Mouse (Mus musculus): Measurements from ENCODE around the gene Ankra2.
A peak's percentile ranks its signal among the peaks of the same experiment; 100 is the strongest.

Gene Ankra2

DNA sequence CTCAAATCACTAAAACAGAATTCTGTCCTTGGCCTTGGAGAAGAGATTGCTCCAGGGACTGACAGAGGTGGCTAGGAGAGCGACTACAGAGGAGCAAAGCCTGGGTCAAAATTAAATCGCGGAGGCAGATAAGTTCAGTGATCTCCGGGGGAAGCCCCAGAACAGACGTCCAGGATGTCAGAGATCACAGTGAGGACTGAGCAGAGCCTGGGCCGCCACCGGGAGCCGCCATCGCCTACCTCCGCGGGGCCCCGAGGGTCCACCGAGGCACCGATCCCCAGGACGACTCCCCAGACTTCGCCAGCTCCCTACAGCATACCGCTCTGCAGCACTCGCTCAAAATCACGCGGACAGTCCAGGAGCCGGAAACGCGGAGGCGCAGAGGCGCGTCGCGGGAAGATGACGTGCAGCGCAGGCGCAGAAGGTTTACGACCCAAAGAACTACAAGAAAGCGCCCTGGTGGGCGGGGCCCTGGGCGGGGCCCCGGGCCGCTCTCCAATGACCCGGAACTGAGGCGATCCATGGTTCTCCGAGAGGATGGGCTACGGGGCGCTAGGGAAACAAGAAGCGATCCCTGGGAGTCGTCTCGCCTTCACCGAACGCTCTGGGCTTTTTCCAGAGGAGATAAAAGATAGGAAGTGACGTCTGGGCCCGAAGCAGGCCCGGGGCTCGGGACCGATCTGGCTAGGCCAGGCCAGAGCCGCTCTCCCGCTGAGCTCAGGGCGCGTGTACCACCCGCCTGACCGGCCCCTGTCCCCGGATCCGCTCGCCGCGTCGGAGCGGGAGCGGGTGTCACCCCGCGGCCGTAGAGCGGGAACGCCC, at the start of gene Ankra2, which contains the start of gene Utp15:
Gene Ankra2 (plus strand): TSS at position 439 of the 822 bp plus-strand sequence.
Gene Utp15 (minus strand): TSS at position 406 of the 822 bp plus-strand sequence.
- DNase-seq (ENCODE audit: low spot score in 2 of 2), result peak; percentile 98 to 99

DNA sequence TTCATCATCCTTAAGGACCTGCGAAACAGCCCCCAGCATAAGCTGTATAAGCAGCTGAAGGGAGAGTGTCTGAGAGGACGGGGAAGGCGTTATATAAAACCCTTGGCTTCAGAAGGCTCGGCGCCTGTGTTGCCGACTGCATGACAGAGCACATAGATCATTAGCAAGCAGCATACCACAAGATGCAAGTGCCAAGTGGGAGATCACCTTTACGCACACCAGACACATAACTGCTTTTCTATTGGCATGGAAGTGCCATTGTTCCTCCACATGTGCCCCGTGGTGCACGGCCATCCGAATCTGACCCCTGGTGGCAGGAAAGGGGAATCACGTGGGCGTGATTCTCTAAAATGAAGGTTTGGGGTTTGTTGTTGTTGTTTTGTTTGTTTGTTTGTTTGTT, 40.0 kb upstream of the Ankra2 start:
- DNase-seq (ENCODE audit: low spot score in 2 of 2), result no peak

DNA sequence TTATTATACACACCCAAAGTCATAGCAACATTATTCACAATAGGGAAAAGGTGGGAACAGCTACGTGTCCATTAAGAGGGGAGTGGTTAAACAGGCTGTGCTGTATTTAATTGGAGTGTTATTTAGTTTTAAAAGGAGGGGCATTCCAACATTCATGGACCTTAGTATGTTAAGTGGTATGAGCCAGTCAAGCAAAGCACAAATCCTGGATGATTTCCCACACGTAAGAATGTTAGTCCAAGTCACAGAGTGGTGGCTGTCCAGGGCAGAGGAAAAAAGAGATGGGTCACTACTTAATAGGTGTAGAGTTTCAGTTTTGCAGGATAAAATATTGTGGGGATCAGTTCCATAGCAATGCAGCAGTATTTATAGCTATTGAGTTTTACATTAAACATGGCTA, 36.6 kb upstream of the Ankra2 start:
- no peak for DNase-seq (ENCODE audit: low spot score in 2 of 2)

DNA sequence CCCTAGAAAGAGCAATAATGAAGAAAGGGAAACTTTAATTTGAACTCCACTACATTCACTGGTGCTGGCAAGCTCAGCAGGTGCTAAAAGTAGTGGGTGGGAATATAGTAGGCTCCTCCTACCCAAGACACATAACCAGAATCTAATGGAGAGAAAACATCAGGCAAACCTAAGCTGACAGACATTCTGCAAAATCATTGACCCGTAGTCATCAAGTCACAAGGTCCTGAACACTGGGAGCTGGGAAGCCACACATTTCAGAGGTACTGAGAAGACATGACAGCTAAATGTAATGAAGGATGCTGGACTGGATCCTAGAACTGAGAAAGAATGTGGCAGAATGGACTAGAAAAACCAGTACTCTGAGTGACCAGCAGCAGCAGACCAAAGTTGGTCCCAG, 32.4 kb upstream of the Ankra2 start:
- no peak for DNase-seq (ENCODE audit: low spot score in 2 of 2)

DNA sequence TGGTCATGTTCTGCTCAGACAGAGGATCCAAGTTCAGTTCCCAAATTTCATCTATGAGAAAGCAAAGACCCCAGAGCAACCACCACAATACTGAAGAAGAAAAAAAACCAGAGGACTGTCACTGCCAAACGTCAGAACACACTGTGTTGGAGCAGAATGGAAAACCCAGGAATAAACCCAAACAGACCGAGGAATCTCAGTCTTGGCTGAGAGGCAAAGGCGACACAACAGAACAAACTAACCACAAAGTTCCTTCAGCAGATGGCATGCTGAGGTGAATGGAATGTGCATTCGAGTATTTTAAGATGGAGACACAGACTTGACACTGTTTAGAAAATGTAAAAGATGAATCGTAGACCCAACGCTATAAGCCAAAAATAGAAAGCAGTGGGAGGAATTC, 27.4 kb upstream of the Ankra2 start:
- DNase-seq (ENCODE audit: low spot score in 2 of 2), result no peak

DNA sequence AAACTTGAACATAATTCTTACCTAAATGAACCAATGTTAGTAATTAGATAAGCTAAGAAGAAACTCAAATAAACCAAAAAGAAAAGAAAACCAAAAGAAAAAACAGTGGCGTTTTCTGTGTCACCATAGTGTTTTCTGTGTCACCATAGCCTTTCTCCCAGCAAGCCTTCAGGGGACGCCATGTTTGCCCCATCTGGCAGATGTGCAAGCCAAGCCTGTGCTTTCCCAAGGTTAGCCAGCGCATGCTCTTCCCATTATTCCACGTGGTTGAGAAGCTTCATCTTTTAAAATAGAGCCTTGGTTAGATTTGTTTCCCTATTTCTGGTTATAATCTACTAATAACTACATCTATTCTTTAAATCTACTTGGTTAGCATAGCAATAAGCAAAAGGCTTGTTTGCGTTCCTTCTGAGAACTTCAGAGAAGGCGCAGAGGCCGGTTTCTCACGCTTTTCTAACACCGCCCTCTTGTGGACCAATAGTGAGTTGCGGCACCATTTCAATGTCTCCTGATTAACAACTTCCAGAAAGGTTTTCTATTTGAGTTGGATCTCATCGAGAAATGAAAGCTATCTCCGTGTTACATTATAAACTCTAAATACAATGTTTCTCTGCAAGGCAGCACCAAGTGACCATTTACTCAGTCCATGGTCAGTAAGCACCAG, 22.8 kb upstream of the Ankra2 start:
- DNase-seq (ENCODE audit: low spot score in 2 of 2), result peak; percentile 44 to 88

DNA sequence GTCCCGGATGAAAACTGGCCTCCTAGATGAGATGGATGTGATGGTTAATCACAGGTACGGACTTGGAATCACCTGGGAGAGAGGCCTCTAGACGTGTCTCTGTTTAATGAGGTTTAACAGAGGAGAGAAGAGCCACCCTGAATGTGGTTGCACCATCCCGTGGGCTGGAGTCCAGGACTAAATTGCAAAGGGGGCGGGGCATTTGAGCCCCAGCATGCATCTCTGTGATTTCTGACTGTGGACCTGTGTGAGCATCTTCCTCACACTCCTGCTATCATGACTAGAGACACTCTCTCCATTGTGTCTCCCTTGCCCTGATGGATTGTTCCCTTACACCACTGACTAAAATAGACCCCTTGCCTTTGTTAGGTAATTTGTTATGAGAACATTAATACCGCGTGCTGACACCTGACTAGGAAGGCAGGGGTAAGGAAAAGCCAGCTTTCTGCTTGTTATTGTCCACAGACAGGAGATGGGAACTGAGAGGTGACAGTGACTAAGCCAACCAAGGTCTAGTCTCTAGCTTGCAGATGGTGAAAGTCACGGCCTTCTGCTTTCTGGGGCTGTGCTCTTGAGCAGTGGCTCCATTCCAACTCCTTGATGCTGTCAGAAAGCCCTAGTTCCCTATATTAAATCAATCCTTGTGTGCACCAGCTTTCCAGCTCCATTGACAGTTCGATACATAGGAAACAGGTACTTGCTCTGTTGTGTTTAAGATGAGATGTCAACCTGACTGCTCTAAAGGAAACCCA, 21.2 kb upstream of the Ankra2 start:
- DNase-seq (ENCODE audit: low spot score in 2 of 2), result no peak

DNA sequence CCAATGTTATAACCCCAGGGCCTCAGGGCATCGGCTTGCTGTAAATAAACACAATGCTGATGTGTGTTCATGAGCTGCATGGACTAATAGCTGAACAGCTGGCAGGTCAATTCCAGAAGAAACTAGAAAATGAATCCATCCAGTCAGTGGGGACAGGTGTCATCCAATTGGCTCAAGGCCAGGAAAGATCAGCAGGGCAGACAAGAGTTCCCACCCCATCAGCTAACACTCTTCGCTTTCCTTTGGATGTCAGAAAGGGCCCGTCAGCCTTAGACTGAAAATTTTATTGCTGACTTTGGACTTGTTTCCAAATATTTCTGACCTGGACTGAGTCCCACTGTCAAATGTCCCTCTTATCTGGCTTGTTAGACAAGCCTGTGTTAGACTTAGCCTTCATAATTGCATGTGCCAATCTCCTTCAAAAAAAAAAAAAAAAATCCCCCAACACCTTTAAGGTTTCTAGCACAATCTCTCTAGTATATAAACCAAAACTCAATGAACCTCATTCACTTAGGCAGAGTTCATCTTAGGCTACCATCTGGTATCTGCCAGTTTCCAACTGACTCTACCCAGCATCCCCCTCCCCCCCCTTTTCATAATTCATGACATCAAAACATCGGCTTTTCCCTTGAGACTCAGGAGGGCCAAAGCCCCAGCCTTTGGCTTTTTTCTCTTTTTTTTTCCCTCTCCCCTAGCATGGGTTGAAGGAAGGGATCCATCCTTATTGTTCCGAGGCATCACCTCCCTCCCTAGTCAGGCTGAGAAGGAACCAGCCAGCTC, 18.1 kb upstream of the Ankra2 start:
- DNase-seq (ENCODE audit: low spot score in 2 of 2), result no peak

DNA sequence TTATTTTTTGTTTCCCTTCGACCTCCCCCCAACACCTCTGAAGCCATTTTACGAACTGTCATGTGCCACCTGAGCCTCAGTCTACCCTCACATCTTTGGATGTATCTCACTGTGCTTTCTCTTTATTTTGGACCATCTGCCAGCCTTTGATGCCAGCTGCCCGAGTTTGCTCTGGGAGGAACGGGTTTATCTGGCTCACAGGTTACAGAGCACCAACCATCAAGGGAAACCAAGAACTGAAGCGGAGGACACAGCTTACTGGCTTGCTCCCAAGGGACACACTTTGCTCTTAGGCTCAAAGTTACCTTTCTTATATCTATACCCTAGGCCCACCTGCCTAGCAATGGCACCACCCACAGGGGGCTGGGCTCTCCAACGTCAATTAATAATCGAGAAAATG, 17.5 kb upstream of the Ankra2 start:
- no peak for DNase-seq (ENCODE audit: low spot score in 2 of 2)

DNA sequence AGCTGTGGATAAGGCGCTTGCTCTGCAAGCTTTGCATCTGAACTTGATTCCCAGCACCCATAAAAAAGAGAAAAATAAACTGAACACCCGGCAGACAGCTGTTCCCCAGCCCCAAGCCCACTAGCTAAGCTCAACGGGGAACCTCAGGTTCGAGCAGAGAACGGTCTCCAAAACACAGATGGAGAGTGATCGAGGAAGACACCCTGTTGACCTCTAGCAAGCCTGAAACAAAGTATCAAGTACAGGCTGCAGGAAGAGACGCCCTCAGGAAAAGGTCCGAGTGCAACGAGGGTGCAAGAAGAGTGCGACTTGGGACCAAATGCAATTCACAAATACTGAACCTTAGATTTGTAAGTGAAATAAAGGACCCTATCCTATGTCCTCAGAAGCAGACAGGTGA, 13.3 kb upstream of the Ankra2 start:
- DNase-seq (ENCODE audit: low spot score in 2 of 2), result no peak

DNA sequence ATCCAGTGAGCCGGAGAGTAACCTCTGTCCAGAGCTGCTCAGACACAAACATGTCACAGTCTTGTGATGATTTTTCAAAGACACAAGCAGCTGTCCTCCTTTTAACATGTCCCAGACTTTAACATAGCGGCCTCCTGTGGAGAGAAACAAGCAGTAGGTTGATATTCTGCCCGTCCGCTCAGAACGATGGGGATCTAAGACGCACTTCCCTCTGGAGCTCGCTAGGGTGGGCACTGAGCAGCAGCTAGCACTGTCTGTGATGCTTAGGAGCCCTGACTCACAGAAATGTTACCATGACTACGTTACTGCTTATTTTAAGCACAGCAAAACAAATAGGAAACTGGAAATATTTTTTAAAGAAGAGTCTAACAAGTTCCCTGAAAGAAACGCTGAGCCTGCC, 8.0 kb upstream of the Ankra2 start:
- DNase-seq (ENCODE audit: low spot score in 2 of 2), result peak; percentile 47 to 67

DNA sequence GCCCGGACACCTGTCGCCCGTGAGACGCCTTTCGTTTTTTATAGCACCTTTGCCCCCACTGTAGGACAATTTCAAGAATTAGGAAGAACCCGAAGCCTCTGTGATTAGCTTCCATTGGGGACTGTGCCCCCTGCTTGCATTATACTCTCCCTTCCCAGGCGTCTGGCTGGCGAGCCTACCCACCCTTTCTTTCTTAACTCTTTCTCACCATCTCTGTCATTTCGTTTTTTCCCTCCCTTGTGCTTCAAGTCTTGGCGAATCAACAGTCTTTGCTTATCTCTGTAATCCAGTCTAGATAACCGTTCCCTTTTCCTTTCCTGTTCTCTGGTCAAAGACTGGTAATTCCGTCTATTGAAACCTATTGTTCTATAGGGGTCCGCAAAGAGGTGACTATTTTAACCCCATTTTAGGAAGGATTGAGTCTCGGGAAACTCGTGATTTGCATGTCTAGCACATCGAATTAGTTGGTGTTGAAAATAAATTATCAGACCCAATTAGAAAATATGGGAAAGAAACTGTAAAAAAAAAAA, 649 bp downstream of the Ankra2 start:
- no peak for DNase-seq (ENCODE audit: low spot score in 2 of 2)

DNA sequence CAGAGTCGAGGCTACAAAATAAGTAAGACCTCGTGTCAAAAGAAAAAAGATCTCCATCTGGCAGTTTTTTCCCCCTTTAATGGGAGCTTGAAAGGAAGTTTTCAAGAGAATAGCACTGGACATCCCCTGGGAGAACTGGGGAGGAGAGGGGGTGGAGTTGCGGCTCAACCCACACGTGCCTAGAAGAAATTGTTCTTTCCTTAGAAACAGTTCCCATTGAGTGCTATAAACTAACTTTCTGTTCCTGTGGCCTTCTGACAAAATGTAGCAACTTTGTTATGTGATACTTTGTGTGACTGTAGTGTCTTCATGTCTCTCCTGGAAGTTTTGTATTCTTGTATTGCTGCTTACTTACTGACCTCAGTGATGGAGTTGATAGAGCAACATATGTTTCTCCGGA, 1.2 kb downstream of the Ankra2 start:
- DNase-seq (ENCODE audit: low spot score in 2 of 2), result no peak

DNA sequence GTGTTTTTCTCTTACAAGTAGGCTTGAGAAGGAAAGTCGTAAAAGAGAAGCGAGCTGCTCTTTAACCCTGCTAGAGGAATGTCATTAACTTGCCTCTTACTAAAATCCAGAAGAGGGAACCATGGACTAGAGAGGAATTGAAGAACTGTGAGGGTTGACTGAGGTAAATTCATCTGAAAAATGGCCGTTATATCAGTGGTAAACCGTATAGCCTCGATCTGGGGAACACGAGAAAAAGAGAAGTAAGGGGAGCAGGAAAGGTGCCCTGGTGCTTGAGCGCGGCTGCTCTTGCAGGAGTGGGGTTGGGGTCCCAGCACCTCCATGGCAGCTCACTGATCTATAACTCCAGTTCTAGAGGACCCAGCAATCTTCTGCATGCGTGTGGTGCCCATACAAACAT, 11.1 kb downstream of the Ankra2 start:
- no peak for DNase-seq (ENCODE audit: low spot score in 2 of 2)

DNA sequence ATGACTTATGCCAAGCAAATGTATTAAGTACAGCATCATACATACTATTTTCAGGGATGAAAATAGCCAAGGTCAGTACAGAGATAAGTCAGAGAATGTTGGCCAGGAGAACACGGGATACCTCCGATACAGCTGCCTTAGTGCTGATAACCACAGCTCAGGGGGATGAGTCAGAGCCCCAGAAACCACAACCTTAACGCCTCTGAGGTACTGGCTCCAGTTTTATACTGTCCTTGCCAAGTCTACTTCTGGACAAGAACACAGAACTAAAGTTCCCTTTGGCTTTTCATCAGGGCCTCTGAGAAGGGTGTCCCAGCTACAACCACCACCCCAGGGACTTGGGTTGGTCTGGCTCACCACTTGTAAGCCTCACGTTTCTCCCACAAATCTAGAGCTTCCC, 12.8 kb downstream of the Ankra2 start:
- no peak for DNase-seq (ENCODE audit: low spot score in 2 of 2)

DNA sequence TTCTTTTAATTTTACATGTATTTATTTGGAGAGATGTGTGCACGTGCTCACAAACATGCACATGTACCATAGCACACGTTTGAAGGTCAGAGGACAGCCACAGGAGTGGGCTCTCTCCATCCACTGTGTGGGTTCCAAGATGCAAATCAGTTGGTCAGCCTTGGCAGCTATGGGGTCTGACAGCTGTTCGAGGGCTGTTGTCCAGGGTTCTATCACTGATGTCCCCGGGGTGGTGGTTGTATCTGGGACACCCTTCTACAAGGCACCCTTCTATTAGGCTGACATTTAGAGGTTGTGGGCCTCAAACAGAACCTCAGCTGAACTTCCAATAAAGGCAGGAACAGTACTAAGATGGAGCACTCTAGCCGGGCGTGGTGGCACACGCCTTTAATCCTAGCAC, 13.4 kb downstream of the Ankra2 start:
- no peak for DNase-seq (ENCODE audit: low spot score in 2 of 2)

DNA sequence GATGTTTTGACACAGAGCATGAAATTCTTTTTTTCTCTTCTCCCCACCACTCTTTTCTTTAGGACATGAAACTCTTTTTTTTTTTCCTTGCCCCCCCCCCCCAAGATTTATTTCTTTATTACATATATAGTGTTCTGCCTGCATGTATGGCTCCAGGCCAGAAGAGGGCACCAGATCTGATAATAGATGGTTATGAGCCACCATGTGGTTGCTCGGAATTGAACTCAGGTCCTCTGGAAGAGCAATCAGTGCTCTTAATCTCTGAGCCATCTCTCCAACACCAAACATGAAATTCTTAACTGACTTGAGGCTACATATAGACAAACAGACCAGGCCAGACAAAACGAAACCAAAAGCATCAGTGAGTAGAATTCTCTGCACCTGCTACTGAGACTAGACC, 14.6 kb downstream of the Ankra2 start:
- no peak for DNase-seq (ENCODE audit: low spot score in 2 of 2)

DNA sequence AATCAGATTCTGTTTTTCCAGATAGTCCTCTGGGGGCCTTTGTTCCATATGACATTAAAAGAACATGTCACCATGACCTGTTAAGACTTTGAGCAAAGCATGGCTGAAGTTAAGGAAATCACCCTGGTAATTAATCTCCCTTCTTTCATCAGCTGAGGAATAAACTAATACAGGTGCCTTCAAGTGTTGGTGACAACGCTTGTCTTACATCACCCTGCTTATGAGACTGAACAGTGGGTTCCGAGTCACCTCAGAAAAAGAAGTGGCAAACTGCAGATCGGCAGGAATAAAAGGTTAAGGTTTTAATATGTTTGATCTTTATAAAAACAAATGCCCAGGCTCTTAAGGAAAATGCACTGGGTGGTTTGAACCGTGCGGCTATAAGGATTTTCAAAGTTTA, 16.8 kb downstream of the Ankra2 start, which contains the start of gene Gm21976:
Gene Gm21976 (plus strand): TSS at position 202 of the 400 bp plus-strand sequence.
- DNase-seq (ENCODE audit: low spot score in 2 of 2), result no peak

DNA sequence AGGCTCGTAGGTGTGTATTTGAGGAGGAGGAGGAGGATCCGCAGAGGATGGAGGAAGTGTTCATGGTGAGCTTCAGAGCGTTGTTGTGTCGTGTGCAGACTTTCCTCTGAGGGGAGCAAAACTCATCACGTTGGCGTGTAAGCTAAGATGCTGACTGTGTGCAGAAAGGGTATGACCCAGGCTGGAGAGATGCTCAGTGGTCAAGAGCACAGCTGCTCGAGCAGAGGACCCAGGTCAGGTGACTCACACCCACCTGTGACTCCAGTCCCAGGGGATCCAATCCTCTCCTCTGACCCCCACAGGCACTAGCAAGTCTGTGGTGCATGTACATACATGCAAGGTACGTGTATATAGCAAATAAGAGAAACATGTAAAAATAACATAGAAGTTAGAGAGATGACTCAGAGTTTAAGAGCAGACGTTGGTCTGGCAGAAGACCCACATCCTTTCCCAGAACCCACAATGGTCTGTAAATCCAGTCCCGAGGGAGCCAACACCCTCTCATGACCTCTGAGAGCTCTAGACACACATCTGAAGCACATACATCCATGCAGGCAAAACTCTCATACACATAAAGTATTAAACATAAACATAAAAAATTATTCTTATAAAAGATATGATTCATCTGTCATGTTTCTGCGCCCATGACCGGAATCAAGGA, 18.2 kb downstream of the Ankra2 start:
- no peak for DNase-seq (ENCODE audit: low spot score in 2 of 2)

DNA sequence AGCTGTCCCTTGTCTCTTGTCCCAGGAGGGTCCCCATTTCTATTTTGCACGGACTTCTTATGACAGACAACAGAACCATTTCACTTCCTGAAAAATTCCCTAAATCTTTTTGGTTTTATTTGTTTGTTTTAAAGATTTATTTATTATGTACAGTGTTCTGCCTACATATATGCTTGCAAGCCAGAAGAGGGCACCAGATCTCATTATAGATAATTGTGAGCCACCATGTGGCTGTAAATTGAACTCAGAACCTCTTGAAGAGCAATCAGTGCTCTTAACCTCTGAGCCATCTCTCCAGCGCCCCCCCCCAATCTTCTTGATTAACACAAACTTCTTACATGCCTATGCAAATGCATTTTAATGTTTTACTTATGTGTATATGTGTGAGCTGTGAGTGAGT, 27.8 kb downstream of the Ankra2 start:
- DNase-seq (ENCODE audit: low spot score in 2 of 2), result no peak

DNA sequence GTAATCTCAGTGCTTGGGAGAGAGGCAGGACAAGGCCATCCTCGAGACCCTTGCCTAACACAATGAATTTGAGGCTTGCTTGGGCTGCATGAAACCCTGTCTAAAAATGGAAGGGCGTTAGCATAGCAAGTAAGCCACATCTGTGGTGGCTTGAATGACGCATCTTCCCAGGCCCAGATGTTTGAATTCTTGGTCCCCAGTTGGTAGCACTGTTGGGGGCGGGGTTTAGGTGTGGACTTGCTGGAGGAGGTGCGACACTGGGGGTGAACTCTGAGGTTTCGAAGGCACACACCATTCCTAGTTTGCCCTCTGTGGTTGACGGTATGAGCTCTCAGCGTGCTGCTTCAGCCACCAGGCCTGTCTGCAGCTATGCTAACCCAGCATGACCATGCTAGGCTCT, 28.8 kb downstream of the Ankra2 start:
- no peak for DNase-seq (ENCODE audit: low spot score in 2 of 2)

Data from frontal cortex, postnatal 14 days (tissue).